Mouse (Mus musculus) 3134 (cell line): Measurements from ENCODE around the gene Gm28778.
"Not testable (repeated sequence)": the region's sequence is repeated elsewhere in the genome, so short reads cannot be mapped to it uniquely, and the experiment has no call there.

Source experiments
- DNase-seq: peaks from one replicate; pipeline ENCODE4 v3.0.0-alpha.2; 2011; ENCODE audit warnings: low spot score; ENCODE audit not compliant: insufficient read length; ENCODE audit errors: extremely low read depth

The Gm28778 gene

DNA sequence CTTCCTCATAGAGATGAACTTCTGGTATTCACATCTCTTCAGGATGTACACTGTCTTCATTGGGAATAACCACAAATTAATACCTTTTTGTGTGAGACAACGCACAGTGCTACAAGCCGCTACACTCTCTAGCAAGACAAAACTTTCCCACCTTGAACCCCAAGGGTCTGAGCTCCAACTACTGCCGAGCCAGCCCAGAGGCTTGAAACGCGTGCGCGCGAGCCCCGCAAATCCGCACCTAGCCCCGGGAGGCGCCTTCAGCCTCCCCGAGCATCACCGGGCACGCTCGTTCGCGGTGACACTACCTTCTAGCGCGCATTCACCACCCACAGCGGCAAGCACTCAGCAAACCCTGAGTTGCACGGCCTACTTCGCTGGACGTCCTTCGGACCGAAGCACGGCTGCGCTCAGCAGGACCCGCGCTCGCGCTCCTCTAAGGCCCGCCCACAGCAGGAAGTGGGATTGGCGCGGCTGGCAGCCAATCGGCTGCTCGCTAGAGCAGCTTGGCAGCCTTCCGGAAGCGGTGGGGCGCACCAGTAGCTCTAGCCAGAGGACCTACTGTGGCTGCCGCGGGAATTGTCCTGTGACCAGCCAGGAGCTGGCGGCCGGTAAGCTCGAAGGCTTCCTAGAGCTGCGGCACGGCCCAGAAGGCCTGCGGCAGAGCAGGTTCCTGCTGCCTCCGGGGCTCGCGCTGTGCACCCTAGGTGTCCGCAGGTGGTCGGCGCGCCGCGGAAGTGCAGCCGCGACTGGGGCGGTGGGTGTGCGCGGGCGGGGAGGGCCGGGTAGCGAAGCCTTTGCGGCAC is at the start of gene Gm28778, which contains the start of the genes Pms1 and Ormdl1:
Gene Gm28778, plus strand, starts transcription at position 531 of the 803 bp plus-strand sequence.
Gene Pms1, minus strand, starts transcription at position 438 of the 803 bp plus-strand sequence.
Gene Ormdl1, plus strand, starts transcription at position 515 of the 803 bp plus-strand sequence.
- DNase-seq = peak; percentile 99

DNA sequence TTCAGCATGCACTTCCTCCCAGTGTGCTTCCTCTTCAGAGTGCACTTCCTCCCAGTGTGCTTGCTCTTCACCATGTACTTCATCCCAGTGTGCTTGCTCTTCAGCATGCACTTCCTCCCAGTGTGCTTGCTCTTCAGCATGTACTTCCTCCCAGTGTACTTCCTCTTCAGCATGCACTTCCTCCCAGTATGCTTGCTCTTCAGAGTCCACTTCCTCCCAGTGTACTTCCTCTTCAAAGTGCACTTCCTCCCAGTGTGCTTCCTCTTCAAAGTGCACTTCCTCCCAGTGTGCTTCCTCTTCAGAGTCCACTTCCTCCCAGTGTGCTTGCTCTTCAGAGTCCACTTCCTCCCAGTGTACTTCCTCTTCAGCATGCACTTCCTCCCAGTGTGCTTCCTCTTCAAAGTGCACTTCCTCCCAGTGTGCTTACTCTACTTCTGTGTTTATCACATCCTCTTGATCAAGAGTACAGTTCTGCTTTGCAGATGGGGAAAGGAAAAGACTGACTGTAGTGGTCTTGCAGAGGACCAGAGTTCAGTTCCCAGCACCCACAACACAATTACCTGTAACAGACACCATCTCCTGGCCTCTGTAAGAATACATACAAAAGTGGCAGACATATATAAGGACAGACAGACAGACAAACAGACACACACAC is 31.8 kb upstream of the Gm28778 start:
- not testable (repeated sequence) for DNase-seq

DNA sequence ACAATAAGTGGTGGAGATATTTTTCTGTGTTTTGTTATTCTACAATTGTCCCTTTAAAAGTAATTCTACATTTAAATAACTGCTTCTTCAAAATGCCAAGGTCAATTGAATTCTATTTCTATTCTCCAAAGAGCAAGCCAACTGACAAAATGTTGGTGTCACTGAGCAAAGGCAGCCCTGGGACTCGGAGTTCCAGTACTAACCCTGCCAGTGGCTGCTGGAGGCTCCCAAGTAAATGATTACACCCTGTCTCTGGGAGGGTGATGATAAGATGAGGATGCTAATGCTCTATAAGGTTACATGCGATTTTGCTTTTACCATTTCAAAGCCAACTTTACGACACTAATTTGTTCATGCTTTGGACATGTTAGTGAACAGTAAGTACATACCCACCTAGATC is 27.0 kb upstream of the Gm28778 start:
- DNase-seq = no peak

DNA sequence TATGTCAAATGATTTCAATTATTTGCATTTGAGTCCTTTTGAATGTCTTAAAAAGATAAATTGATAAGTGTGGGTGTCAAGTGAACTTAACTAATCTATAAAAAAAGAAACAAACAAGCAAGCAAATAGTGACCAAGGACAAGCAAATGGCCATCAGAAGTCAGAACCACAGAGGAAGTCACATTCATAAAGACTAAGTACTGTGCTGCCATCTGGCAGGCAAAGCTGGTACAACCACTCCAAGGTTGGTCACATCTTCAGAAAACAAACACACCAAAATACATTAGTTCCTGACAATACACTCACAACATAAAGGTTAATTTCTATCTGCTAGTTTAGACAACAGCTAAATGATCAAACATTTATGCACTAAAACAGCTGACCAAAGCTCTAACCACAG is 24.3 kb upstream of the Gm28778 start:
- no peak for DNase-seq

DNA sequence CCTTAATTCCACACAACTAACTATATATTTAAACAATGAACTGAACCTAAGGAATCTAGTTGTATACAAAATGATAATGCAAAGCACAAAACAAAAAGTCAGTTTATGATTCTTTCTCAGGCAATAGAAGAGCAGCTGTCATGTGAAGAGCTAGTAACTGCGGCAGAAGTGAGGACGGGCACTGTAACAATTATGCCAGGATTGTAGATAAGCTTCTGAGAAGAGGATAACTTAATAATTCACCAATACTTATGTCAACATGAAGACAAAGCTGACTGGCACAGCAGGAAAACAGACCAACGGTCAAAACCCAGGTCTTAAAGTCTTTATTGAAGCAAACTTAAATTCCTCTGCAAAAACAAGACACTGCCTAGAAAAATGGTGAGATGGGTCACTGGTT is 5.7 kb upstream of the Gm28778 start:
- no peak for DNase-seq

DNA sequence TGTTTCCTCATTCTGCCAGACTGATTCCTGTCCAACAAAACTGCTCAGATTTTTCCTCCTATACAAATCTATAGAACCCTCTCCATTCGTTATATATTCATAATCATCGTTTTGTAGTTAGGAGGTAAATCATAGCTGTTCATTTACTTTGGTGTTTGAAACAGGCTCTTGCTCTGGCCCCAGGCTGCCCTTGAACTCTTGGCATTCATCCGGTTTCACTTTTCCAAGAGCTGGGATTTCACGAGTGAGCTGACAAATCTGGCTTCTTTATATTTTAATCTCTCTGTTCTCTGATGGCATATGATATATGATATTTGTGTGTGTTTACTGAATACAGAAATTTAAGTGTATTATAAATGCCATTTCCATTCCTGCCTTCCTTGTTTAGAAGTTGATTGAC is 3.6 kb downstream of the Gm28778 start:
- DNase-seq = no peak

DNA sequence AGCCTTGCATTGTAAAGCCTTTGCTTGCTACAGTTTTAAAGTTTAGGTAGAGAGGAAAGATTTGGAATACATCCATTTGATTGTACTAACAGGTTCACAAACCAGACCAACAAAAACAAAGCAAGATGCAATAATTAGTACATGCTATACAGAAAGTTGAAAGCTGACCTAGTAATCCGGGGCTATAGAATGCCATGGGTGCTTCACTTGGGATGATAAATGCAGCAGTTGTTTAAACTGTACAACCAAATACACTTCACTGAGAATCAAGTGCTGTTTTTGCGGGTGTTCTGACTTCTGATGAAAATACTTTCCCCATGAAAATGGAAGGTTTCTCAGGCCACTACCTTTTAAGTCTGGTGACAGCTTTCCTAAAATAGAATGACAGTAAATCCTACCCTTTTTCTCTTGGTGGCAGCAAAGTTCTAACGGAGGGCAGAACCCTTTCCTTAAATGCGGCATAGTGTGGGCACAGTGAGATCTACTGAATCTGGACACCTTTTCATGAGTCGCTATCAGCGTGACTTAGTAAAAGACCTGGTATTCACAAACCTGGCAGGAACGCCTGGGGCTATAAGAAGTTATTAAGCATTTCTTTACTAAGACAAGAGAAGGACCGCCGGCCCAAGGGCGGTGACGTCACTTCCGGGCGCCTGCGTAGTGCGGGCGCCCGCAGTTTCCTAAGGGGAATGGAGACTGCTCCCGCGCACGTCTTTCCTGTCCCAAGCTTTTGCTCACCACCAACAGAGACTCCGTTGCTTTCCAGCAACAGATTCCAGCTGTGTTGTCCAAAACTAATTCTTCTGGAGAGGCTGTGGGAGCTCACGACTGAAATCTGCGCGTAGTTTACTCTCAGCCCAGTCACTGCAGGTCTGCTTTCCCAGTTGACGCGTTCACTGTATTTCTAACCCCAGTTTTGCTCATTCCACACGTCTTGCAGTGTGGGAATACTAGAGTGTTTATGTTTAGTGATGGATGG is 16.4 kb downstream of the Gm28778 start, which contains the start of gene Osgepl1:
Gene Osgepl1, plus strand, starts transcription at position 636 of the 979 bp plus-strand sequence.
- peak; percentile 89 for DNase-seq

DNA sequence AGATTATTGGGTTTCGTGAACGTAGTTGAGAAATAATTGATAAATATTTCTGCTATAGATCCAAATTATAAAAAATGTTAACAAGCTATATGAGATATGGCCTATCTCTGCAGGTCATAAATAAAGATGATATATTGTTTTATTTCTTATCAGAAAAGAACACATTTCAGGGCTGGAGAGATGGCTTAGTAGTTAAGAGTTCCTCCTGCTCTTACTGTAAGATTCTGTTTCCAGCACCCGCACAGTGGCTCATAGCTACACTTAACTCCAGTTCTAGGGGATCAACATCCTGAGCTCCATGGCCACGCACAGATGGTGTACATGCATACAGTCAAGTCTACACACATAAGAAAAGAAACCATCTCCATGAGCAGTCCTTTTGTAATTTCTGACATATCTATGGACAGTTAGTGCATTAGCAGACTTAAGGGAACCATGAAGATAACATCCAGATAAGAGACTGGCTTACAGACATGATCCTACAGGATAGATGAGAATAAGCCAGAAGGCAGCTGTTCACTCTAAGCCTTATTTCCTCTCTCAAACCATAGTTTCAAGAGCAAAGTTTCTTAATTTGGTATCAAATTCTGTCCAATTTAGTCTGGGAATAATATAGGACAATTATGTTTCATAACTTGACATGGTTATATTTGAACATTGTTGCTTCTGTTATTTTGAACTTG is 24.9 kb downstream of the Gm28778 start:
- DNase-seq = no peak

DNA sequence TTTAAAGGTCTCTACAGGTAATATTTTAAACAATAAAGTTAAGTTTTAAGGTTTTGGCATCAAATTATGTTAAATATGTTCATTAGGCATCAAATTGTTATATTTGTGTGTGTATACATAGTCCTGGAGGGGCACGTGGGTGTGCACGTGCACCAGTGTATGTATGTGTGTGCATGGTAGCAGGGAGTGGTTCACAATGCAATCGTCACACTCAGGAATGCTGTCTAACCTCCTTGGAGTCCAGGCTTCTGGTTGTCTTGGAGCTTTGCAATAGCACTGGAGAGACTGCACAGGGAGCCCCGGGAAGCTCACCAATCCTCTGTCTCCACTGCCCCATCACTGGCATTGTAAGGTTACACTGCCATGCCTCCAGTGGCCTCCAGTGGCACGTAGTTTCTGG is 26.3 kb downstream of the Gm28778 start:
- DNase-seq = no peak

DNA sequence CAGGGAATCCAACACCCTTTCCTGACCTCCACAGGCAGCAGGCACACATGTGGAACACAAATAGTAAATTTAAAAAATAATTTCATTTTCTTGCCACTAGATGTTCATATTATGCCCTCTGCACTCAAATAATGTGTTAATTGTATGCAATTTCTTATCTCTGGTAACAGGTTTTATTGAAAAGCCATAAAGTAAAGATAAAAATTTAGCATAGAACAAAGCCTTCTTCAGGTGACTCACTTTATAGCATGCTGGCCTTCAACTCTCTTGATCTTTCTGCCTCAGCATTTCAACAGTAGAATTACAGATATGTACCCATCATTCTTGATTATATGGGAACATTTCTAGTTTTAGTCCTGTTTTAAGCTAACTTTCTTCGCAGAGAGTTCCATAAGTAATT is 27.4 kb downstream of the Gm28778 start:
- no peak for DNase-seq

DNA sequence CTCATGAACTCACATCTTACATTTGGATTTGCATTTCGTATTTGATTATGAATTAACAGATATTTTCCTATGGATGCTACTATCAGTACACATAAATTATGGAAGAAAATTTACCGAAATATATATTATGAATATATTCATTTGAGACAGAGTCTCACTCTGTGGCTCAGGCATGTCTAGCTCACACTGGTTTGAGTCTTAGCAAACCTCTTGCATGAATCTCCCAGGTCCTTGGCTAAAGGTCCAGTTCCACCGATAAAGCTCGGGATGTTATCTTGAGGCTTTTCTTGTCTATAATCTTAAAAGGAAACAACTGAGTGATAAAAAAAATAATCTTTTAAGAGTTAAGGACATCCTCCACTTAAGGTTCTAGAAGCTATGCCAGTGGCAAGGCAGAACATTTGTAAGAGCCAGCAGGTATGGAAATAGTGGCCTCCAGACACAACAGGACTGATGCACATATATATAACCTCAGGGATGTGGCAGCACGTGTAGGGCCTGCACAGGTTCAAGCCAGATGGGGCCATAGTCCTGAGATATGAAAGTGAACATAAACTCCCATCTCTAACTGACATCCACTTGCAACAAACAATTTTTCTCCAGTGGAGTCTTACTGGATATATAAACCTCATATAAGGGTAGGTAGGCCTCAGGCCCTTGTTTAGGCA is 28.1 kb downstream of the Gm28778 start:
- DNase-seq = no peak

DNA sequence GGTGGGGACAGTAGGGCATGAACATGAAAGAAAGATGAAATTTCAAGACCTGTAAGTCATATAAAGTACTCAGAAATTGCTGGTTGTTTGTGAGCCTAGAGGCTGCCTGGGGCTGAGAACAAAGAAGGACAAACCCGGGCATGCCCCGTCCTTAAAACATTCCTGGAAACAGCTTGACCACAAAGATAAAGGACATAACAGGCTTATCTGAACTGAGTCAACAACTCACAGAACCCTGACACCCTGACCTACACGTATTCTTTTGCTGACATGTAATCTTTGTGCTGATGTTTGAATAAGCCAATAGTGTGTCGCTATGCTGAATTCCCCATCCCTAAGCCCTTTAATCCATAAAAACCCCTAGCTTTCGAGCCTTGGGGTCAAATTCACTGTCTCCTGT is 36.6 kb downstream of the Gm28778 start:
- DNase-seq = not testable (repeated sequence)

DNA sequence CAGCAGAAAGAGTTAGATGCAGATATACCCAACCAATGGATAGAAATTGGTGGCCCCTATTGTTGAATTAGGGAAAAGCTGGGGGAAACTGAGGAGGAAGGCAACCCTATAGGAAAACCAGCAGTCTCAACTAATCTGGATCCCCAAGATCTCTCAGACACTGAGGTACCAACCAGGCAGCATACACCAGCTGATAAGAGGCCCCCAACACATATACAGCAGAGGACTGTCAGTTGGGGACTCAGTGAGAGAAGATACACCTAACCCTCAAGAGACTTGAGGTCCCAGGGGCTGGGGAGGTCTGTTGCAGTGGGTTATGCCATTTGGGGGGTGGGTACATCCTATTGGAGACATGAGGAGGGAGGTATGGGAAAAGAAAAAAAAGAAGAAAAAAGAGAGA is 38.6 kb downstream of the Gm28778 start:
- DNase-seq = no peak

DNA sequence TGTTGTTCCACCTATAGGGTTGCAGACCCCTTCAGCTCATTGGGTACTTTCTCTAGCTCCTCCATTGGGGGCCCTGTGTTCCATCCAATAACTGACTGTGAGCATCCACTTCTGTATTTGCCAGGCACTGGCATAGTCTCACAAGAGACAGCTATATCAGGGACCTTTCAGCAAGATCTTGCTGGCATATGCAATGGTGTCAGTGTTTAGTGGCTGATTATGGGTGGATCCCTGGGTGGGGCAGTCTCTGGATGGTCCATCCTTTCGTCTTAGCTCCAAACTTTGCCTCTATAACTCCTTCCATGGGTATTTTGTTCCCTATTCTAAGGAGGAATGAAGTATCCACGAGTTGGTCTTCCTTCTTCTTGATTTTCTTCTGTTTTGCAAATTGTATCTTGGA is 40.5 kb downstream of the Gm28778 start:
- DNase-seq = not testable (repeated sequence)

DNA sequence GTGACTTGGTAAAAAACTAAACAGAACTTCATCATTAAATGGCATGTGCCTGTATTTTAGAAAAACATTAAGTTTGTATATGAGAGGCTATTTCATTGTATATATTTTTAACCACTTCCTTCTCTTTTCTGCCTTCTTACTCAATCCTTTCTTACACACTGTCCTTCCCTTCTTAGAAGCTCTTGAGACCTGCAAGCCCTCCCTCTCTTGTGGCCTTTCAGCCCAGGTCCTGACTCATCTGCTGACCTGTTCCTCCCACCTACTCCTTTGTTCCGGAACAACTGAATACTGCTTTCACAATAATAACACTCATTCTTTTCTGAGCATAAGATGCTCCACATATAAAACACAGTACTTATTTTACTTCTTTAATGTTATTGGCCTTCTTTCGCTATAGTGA is 44.2 kb downstream of the Gm28778 start:
- DNase-seq = no peak

DNA sequence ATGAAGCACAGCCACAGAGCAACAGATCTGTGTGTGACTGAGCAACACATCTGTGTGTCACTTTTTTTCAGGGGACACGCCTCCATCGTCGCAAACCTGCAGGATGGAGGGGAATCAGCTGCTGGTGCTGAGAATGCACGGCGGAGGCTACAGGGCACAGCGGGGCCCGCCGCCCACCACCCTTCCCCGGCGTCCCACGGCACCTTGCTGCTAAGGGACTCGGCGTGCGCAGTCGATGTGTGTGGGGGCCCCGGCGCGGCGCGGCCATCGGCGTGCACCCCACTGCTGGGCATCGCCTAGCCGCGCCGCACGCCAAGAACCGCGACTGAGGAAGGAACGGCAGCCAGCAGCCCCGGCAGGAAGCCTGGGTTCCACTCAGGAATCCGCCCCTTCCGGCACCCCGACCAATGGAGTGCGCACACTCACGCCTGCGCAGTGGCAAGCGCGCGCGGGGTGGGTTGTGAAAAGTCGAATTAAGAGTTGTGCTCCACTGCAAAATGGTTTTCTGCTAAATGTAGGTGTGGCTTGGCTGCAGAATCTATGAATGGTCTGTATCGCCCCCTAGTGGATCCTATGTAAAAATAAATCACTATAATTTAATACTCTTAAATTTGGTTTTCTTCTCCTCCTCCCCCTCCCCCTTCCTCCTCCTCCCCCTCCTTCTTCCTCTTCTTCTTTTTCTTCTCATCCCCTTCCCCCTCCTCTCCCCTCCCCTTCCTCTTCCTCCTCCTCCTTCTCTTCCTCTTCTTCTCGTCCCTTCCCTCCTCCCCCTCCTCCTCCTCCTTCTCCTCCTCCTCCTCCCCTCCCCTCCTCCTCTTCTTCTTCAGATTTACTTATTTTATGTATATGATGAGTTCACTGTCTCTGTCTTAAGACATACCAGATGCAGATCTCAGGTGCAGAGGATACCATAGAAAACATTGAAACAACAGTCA is 55.7 kb downstream of the Gm28778 start, which contains the start of the genes Asdurf, Gm28551 and Asnsd1:
Gene Asdurf, minus strand, starts transcription at position 293 of the 935 bp plus-strand sequence.
Gene Gm28551, minus strand, starts transcription at position 341 of the 935 bp plus-strand sequence.
Gene Asnsd1, minus strand, starts transcription at position 426 of the 935 bp plus-strand sequence.
- DNase-seq = peak; percentile 98

DNA sequence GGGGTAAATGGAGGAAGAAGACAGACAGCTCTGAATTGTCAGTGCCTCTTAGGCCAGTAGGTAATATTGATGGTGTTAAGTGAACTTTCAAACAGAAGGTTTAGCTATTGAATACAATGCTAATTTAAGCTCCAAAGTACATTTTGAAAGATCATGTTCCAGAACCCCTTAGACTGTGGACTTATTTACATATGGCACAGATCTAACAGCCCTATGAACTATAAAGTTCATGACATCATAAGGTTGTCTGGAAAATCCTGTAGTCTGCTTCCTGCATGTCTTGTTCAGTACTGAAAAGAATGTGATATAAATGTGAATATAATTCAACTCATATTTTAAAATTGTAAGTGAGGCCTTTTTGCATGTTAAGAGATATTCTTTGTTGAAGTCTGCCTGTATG is 62.1 kb downstream of the Gm28778 start:
- DNase-seq = no peak
